ENCODE assay signal across 8 mouse cellular contexts in the genomic region with DNA sequence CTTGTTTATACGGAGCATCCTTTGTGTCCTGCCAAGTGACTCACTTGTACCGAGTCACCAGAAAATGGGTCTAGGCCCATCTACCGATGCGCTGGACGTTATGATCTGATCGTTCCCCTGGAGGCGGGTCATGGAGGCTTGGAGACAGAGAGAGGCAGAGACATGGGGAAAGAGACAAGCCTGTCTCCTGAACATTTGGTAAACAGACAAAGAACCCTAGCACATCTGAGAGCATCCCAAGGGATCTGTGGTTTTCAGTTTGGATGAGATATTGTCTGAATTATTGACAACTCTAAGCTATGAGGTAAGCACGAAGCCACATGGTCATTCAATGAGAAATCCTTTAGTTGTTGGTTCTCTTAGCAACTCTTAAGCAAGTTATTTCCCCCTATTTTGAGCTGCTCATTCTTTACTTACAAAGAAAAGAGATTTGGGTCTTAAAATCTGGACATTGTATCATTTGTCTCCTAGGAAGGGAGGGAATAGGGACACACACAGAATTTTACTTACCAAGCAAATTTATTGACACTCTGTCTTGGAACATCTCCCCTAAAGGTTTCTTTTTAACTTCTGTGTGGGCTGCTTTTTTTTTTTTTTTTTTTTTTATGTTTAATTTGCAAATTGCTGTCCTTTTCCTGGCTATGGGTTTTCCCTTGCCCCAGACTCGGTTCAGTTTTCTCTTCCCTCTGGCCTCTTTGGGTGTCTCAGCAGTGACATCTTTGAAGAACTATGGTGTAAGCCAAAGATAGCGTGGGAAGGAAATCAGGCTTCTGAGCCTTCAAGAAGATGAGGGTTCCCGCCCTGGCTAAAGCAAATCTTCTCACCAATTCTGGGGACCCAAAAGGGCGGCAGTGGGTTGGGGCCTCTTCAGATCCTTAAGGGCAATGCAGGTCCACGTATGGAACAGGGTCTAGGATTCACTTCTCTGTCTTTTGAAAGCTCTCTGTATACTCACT. TPM values are rescaled to one million over a fixed set of nuclear protein-coding genes. Genes with fewer than 3 reads are reported as not detected.
DNase-seq lines count a peak whose midpoint lies in the region; ATAC-seq and TF ChIP-seq lines count a peak whose summit lies in the region.

No protein-coding gene starts in this region.

- peak overlapping the region; percentile 87 for H3K4me2 ChIP-seq in lung, postnatal 0 days (replicated peaks; ENCODE audit: low read depth, low read length)
- H3K4me2 ChIP-seq in heart, embryonic 13.5 days: peak overlapping the region; percentile 90
- H3K4me2 ChIP-seq in liver, embryonic 16.5 days (ENCODE audit: low read depth, low read length): peak overlapping the region; percentile 84

- 0 out of 2 replicates have a peak, but pooled peaks have one; percentile 1 for ATAC-seq in lung, postnatal 0 days
- no peak for ATAC-seq in heart, embryonic 13.5 days (ENCODE audit: extremely low read depth, insufficient number of reproducible peaks, low FRiP score, low TSS enrichment)
- ATAC-seq in liver, embryonic 16.5 days (ENCODE audit: low read depth): peak; percentile 2; the same call in 1 of the 2 replicates
- ATAC-seq in megakaryocyte-erythroid progenitor cell, adult 5-6 weeks (replicated peaks; ENCODE audit: low FRiP score, low TSS enrichment, poor library complexity, severe bottlenecking): no peak

- peak; percentile 36 for DNase-seq in lung, postnatal 0 days (ENCODE audit: low spot score)
- DNase-seq in lung, postnatal 36 days: no peak
- DNase-seq in c-Kit-positive CD71-positive TER-119-positive erythroid progenitor cells, embryonic 14.5 days (ENCODE audit: low spot score): peak; percentile 34
- no peak for DNase-seq in layer of hippocampus, adult 9-11 months
- DNase-seq in MN1 (ENCODE audit: low spot score): no peak

- no peaks in the 10 kb centered on the region for H3K9me3 ChIP-seq in lung, postnatal 0 days (ENCODE audit: low read length)
- peaks cover 3% of the 10 kb centered on the region; the same call in 1 of the 2 replicates for H3K9me3 ChIP-seq in heart, embryonic 13.5 days
- no peaks in the 10 kb centered on the region for H3K9me3 ChIP-seq in liver, embryonic 16.5 days (replicated peaks; ENCODE audit: control insufficient read depth, low read length)

- H3K27me3 ChIP-seq in lung, postnatal 0 days (replicated peaks; ENCODE audit: insufficient read depth, low read length): no peaks in the 10 kb centered on the region
- no peaks in the 10 kb centered on the region for H3K27me3 ChIP-seq in heart, embryonic 13.5 days (replicated peaks)
- H3K27me3 ChIP-seq in liver, embryonic 16.5 days (ENCODE audit: control insufficient read depth, insufficient read depth, low read depth, low read length): no peaks in the 10 kb centered on the region

- peaks cover 4% of the 10 kb centered on the region; the same call in 1 of the 2 replicates for H3K4me1 ChIP-seq in lung, postnatal 0 days (ENCODE audit: insufficient read depth, low read depth, low read length)
- H3K4me1 ChIP-seq in heart, embryonic 13.5 days: peaks cover 55% of the 10 kb centered on the region
- H3K4me1 ChIP-seq in liver, embryonic 16.5 days (ENCODE audit: control insufficient read depth, low read depth, low read length): peaks cover 25% of the 10 kb centered on the region

- WGBS in lung, postnatal 0 days: 59% methylated on average over 13 of the region's 13 CpGs
- 66% methylated on average over 13 of the region's 13 CpGs for WGBS in heart, embryonic 13.5 days
- 53% methylated on average over 13 of the region's 13 CpGs for WGBS in liver, embryonic 16.5 days (ENCODE audit: insufficient replicate concordance)

- no peak for TF ChIP-seq EP300 in lung, postnatal 0 days (IDR thresholded peaks at IDR 0.05)

- no peaks in the 10 kb centered on the region for H3K36me3 ChIP-seq in lung, postnatal 0 days (ENCODE audit: insufficient read depth, low read length)
- H3K36me3 ChIP-seq in heart, embryonic 13.5 days: peaks cover 5% of the 10 kb centered on the region
- no peaks in the 10 kb centered on the region for H3K36me3 ChIP-seq in liver, embryonic 16.5 days (ENCODE audit: control insufficient read depth, insufficient read depth)

- TF ChIP-seq CTCF in lung, postnatal 0 days (IDR thresholded peaks at IDR 0.05): no peak

- H3K27ac ChIP-seq in lung, postnatal 0 days (ENCODE audit: low read length): peak overlapping the region; percentile 88
- peak overlapping the region; percentile 90 for H3K27ac ChIP-seq in heart, embryonic 13.5 days (replicated peaks)
- no peak overlapping the region for H3K27ac ChIP-seq in liver, embryonic 16.5 days (ENCODE audit: low read length)

- H3K9ac ChIP-seq in lung, postnatal 0 days (replicated peaks; ENCODE audit: low read depth): peak overlapping the region; percentile 91; the same call in 1 of the 2 replicates
- peak overlapping the region; percentile 99 for H3K9ac ChIP-seq in heart, embryonic 13.5 days
- H3K9ac ChIP-seq in liver, embryonic 16.5 days (ENCODE audit: low read depth, low read length): peak overlapping the region; percentile 76; the same call in 1 of the 2 replicates

- peak overlapping the region; percentile 92 for H3K4me3 ChIP-seq in lung, postnatal 0 days (ENCODE audit: low read depth, low read length)
- H3K4me3 ChIP-seq in heart, embryonic 13.5 days: peak overlapping the region; percentile 95
- peak overlapping the region; percentile 72 for H3K4me3 ChIP-seq in liver, embryonic 16.5 days (ENCODE audit: low read depth, low read length)

RNA-seq across cellular contexts. Expression of gene Heg1, which starts 0.7 kb away (rescaled TPM):
- polyA plus RNA-seq in lung, postnatal 0 days (2015; fragmentation: Nextera tagmentation; extraction: Ambion mirVana): 33.5 and 36.2 TPM in 2 replicates
- 32.3 and 33.7 TPM in 2 replicates for polyA plus RNA-seq in heart, embryonic 13.5 days (2015; fragmentation: Nextera tagmentation; extraction: Ambion mirVana)
- 3.5 and 4.6 TPM in 2 replicates for polyA plus RNA-seq in liver, embryonic 16.5 days (2015; fragmentation: Nextera tagmentation; extraction: Ambion mirVana)
- 54.2 and 70.0 TPM in 2 replicates for total RNA-seq in megakaryocyte-erythroid progenitor cell, adult 5-6 weeks (2014; fragmentation: Nextera tagmentation)
- 88.3 and 91.5 TPM in 2 replicates for total RNA-seq in megakaryocyte-erythroid progenitor cell, adult 5-6 weeks (2017)

Comparison
In these comparisons a context has a peak if more than half of its experiments do, and no peak if none do; other contexts are left out.
1. DNase-seq: peak in lung, postnatal 0 days (single experiment) and c-Kit-positive CD71-positive TER-119-positive erythroid progenitor cells, embryonic 14.5 days (single experiment); none in lung, postnatal 36 days (single experiment), layer of hippocampus, adult 9-11 months (single experiment) and MN1 (single experiment).
2. ATAC-seq: peak in lung, postnatal 0 days (single experiment) and liver, embryonic 16.5 days (single experiment); none in heart, embryonic 13.5 days (single experiment) and megakaryocyte-erythroid progenitor cell, adult 5-6 weeks (single experiment).
3. Peak in every context shown above with its lines, with median percentiles within 50 percentile points of each other: H3K4me2 ChIP-seq, H3K4me3 ChIP-seq and H3K9ac ChIP-seq.